Comparison of ENCODE assay signal across 19 mouse cellular contexts in the genomic region with DNA sequence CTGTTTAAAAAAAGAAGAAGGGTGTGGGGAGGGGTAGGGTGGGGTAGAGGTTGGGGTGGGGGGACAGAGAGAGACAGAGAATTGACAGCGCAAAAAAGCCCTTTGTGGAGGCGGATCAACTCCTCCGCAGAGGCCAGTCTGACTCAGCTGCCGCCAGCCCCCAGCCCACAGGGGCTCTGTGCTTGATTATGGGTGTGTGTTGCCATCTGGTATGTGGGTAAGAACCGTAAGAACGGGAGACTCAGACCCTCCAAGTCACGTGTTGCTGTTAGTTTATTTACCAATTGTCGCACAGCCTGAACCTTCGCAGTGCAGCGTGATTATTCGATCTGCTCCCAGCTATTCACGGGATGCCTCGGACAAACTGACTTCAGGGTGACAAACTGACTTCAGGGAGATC.
"Had no signal": no experiment of that assay in that cellular context is flagged by ENCODE, and none has a peak within 500 bp of the region (broad histone marks: within the 10 kb centered on the region; RNA-seq: fewer than 3 reads in every experiment).

No protein-coding gene starts in this region.

- H3K9ac ChIP-seq: lung, embryonic 15.5 days; midbrain, embryonic 12.5 days; neural tube, embryonic 13.5 days; stomach, embryonic 15.5 days had no signal

- H3K9me3 ChIP-seq: limb, embryonic 10.5 days; lung, embryonic 15.5 days; midbrain, embryonic 12.5 days; neural tube, embryonic 13.5 days; stomach, embryonic 15.5 days had no signal

- H3K27ac ChIP-seq: left cerebral cortex, adult 2 months; limb, embryonic 10.5 days; lung, embryonic 15.5 days; midbrain, embryonic 12.5 days; neural tube, embryonic 13.5 days; stomach, embryonic 15.5 days had no signal

- DNase-seq: kidney, adult 8-10 months; kidney, postnatal 25 days; lung, postnatal 4 days; retina, postnatal 1 day; right cerebral cortex, postnatal 4 days; spleen, adult 18-20 months; thymus, adult 2 months; thymus, postnatal 25 days had no signal

- H3K4me3 ChIP-seq: left cerebral cortex, adult 2 months; limb, embryonic 10.5 days; lung, embryonic 15.5 days; midbrain, embryonic 12.5 days; neural tube, embryonic 13.5 days; stomach, embryonic 15.5 days had no signal

- H3K27me3 ChIP-seq: lung, embryonic 15.5 days; midbrain, embryonic 12.5 days; neural tube, embryonic 13.5 days; stomach, embryonic 15.5 days had no signal

- ATAC-seq: hindbrain, embryonic 16.5 days; inflammation-experienced regulatory T-cells, adult 6 months; intestine, postnatal 0 days; midbrain, embryonic 16.5 days had no signal

- H3K36me3 ChIP-seq: limb, embryonic 10.5 days; lung, embryonic 15.5 days; midbrain, embryonic 12.5 days; neural tube, embryonic 13.5 days; stomach, embryonic 15.5 days had no signal

- H3K4me1 ChIP-seq: lung, embryonic 15.5 days; midbrain, embryonic 12.5 days; neural tube, embryonic 13.5 days; stomach, embryonic 15.5 days had no signal

- H3K4me2 ChIP-seq: liver, embryonic 11.5 days; lung, embryonic 15.5 days; midbrain, embryonic 12.5 days; neural tube, embryonic 13.5 days; stomach, embryonic 15.5 days had no signal
